Mouse (Mus musculus) frontal cortex, postnatal 25 days (tissue): ENCODE measurements around the gene Otulin.

Experiments
- DNase-seq, 2 experiments: peaks; one replicate each; pipeline ENCODE4 v3.0.0; 2022; ENCODE audit warnings: low spot score in 2 of 2

Otulin gene

DNA sequence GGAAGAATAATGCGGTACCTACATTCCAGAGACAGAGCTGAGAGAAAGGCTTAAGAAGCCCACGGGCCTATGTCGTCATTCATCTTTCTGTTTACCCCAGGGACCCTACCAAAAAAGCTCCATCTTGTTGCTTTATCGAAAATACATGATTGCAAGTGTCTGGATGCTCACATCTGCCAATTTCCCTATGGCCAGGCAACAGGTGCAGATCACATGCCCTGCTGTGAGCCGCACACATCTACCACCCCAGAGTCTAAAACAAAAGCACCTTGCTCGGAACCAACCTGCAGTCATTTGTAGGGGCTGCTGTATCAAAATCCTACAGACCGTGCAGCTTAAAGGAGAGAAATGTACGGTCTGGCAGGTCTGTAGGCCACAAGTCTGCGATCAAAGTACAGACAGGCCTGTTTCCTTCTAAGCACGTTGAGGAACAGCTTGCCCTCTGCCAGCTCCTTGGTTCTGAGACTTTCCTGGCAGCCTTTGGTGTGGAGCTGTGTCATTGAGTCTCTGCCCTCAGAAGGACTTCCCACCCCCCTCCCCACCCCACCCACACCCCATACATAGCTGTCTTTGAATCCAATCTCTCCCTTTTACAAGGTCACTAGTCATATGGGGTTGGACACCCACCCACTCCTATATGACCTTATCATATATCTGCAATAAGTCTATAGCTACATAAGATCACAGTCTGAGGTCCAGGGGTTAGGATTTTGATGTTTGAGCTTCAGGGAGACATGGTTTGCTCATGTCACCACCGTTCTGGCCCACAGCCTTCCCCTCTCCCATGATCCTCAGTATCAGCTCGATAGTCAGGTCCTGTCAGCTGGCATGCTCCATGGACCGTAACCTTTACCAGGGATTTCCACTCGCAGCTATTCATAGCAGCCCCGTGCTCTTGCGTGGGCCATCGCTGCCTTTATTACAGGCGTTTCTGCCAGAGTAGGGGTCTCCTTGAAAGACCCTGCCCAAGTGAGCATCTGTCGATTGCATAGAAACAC is 79.1 kb downstream of the Otulin start:
- DNase-seq = no peak

- DNase-seq = no peak
These were observed 80.0 kb downstream of the Otulin start for GRCm38 (mm10) chr15:27550358-27550992.

GRCm38 (mm10) chr15:27549878-27550277 is 80.6 kb downstream of the Otulin start:
- DNase-seq = no peak

DNA sequence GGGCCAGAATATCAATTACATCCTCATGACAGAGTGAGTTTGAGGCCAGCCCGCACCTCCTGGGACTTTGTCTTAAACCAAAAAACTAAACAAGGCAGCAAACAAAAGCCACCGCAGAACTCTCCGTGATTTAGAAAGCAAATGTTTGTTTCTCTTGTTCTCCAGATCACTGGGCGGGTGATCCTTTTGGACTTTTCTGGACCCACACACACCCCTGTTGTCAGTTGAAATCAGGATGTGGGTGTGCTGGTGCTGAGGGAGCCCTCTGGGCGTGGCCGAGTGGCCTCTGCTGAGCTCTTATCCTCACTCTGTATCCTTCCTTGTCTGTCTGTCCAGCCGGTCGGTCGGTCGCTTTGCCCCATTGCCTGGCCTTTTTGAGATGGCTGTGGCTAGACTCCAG is 81.4 kb downstream of the Otulin start:
- DNase-seq = no peak

GRCm38 (mm10) chr15:27548110-27548509 is 82.4 kb downstream of the Otulin start:
- DNase-seq = no peak

GRCm38 (mm10) chr15:27545203-27545602 is 85.3 kb downstream of the Otulin start:
- no peak for DNase-seq

DNA sequence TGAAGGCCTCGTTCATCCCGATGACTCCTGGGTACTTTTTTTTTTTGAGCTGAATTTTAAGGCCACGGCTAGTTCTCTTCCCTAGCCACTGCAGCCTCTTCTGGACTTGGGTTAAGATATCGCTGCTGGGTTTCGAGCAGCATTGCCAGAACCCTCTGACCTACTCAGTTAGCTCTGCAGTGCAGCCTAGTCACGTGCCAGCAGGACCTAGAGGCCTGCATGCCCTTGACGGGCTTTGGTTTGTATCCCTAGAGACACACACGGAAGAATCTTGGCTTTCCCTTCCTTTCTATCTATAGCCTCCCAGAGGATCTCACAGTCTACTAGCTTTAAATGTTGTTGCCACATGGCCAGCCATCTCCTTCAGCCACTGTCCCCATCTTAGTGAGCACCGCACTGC is 90.7 kb downstream of the Otulin start:
- no peak for DNase-seq

GRCm38 (mm10) chr15:27537519-27538223 is 92.8 kb downstream of the Otulin start:
- DNase-seq = no peak

DNA sequence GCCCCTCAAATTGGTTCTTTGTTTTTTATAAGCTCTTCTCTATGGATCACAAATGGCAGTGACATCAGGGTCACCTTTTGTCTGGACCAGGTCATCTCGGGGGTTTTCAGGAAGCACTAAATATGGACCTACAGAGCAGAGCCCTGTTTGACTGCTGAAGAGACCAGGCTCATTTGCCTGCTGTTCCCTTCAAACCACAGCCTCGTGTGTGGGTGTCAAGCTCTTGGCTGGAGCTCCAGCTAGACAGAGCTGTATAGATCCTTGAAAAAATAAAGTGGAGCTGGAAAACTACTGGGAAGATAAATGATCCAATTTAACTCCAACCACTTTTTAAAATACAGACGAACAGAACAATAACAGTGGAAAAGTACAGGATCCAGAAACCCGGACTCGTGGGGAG is 93.7 kb downstream of the Otulin start:
- DNase-seq = peak in 1 of 2 experiments; percentile 43

GRCm38 (mm10) chr15:27536186-27536585 is 94.3 kb downstream of the Otulin start:
- DNase-seq = no peak

GRCm38 (mm10) chr15:27535681-27536080 is 94.8 kb downstream of the Otulin start:
- no peak for DNase-seq

DNA sequence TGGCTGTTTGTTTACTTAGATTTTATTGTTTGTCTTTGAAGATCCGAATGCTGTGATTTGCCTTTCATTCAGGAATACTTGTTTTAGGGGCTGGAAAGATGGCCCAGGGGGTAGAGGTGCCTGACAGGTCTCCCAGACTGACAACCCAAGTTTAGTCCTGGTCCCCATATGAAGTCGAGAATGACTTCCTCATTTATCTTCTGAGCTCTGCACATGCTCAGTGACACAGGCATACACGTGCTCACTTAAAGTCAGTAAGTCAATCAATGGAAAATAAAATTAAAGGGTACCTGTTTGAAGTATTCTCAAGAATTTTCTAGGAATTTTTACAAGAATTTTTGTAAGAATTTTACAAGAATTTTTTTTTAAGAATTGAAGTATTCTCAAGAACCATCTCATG is 97.5 kb downstream of the Otulin start:
- no peak for DNase-seq

DNA sequence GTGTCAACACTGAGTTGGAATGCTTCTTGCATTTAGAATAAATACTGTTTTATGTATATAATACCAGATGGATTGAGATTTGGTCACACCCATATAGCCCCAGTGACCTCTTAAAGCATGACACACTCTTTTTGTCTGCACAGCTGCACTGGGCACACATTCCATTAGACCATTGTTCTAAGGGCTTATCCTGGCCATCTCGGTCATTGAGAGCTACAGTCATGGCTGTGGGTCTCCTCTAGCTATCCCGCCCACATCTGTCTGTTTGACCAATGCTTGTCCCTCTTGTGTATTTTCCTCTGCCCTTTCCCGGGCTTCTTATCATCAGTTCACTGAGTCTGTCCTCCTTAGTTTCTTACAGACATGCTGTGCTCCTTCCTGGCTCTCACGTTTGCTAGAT is 100.5 kb downstream of the Otulin start:
- DNase-seq = no peak

DNA sequence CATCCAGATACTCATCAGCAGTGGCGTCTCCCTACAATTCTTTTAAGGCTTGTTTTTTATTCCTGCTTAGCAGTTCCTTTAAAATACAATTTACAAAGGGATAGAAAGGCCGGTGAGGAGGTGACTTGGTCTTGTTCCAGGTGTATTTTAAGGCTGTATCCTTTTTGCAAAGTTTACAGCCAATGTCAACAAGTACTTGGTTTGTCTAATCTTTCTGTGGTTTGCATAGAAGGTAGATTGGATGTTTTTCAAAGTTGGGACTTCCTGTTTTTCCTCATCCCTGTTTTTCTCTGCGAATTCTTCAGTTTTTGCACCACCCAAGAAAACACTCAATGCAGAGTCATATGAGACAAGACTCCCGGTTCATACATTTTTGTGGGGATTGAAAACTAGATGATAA is 101.6 kb downstream of the Otulin start:
- no peak for DNase-seq

- DNase-seq = no peak
These were observed 105.1 kb downstream of the Otulin start for GRCm38 (mm10) chr15:27525233-27526005.

GRCm38 (mm10) chr15:27519857-27520256 is 110.6 kb downstream of the Otulin start:
- DNase-seq = no peak

GRCm38 (mm10) chr15:27518026-27518425 is 112.5 kb downstream of the Otulin start:
- DNase-seq = no peak

GRCm38 (mm10) chr15:27516927-27517326 is 113.6 kb downstream of the Otulin start:
- DNase-seq = no peak

DNA sequence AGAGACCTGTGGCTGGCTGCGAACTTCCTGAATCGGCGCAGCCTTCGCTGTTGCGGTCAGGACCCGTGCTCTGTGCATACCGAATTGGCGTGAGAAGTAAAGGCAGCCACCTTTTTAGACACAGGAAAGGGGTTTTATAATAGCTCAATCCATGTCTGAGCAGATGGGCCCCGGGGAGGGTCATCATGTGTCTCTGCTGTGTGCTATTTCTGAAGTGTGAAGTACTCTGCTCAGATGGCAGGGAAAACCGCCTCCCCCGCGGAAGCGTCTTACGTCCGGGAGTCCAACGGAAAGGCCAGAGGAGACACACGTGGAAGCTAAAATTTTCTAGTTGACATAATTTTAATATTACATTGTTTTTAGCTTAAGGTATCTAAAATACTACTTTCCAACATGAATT is 121.5 kb downstream of the Otulin start:
- peak in 1 of 2 experiments; percentile 37 for DNase-seq

DNA sequence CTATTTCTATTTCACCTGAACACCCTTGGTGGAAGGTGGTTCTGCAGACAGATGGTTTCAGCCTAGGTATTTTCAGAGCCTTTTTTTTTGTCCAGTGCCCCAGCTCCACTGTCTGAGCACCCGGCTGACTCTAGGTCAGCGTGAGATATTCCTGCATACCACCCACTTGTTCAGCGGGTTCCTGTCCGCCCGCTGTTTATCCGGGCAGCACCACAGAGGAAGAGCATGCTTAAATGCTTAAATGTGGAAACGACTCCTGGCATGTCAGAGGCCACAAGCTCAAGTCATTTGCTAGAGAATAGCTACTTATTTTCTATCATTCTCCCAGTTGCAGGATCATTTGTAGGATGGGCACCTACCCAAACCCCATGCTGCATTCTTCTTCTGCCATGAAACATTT is 122.3 kb downstream of the Otulin start:
- DNase-seq = no peak

GRCm38 (mm10) chr15:27506893-27507596 is 123.4 kb downstream of the Otulin start:
- no peak for DNase-seq
